Mouse (Mus musculus): Measurements from ENCODE around the gene Gm21887. TPM values are rescaled to one million over a fixed set of nuclear protein-coding genes. Genes with fewer than 3 reads are reported as not detected.
A peak's percentile ranks its signal among the peaks of the same experiment; 100 is the strongest.
"Not testable (repeated sequence)": the region's sequence is repeated elsewhere in the genome, so short reads cannot be mapped to it uniquely, and the experiment has no call there.

The Gm21887 gene
- total RNA-seq, 4 experiments from 2014 or later: 64.2 to 131 (median 96.7) TPM

DNA sequence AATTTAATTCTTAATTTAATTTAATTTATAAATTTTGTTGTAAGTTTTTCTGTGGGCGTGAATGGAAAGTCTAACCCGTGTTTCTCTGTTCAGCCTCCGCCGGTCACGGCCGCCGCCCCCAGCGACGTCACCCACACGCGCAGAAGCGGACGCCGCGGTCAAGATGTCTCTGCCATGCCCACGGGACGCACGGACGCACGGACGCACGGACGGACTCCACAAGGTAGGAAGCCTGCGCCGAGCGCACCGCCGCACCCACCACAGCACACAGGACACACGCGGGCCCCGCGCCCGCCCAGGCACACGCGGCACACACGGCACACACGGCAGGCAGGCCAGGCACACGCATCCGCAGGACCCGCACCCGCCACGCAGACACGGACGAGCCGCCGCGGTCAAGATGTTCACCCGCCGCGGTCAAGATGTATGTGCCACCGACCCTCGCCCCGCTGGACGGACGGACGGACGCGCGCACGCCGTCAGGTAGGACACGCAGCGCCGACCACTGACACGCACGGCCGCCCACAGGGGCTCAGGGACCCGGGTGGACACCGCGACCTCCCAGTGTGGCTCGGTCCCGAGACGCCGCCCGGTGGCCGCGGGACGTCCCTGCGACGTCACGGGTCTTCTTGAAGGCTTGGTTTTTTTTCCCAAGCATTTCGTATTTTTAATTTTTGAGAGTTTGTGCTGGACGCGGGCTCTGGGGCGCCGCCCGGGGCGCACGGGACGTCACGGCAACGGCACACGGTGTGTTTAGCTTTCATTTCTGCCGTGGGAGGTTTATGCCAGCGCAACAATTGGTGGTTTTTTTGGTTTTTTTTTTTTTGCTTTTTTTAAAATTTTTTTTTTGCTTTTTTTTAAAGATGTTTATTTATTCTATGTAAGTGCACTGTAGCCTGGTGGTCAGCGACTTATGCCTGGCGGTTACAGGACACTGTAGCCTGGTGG lies 1.4 kb downstream of the Gm21887 start:
- peak; percentile 61 to 94 for DNase-seq (ENCODE audit: low spot score in 2 of 2)

GRCm38 (mm10) chrX:170011529-170011879 lies 2.0 kb downstream of the Gm21887 start:
- DNase-seq (ENCODE audit: low spot score in 2 of 2): not testable (repeated sequence)

DNA sequence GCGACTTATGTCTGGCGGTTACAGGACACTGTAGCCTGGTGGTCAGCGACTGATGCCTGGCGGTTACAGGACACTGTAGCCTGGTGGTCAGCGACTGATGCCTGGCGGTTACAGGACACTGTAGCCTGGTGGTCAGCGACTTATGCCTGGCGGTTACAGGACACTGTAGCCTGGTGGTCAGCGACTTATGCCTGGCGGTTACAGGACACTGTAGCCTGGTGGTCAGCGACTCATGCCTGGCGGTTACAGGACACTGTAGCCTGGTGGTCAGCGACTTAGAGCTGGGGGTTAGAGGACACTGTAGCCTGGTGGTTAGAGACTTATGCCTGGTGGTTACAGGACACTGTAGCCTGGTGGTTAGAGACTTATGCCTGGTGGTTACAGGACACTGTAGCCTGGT lies 4.0 kb downstream of the Gm21887 start:
- not testable (repeated sequence) for DNase-seq (ENCODE audit: low spot score in 2 of 2)

DNA sequence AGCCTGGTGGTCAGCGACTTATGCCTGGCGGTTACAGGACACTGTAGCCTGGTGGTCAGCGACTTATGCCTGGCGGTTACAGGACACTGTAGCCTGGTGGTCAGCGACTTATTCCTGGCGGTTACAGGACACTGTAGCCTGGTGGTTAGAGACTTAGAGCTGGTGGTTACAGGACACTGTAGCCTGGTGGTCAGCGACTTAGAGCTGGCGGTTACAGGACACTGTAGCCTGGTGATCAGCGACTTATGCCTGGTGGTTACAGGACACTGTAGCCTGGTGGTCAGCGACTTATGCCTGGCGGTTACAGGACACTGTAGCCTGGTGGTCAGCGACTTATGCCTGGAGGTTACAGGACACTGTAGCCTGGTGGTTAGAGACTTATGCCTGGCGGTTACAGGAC lies 4.6 kb downstream of the Gm21887 start:
- not testable (repeated sequence) for DNase-seq (ENCODE audit: low spot score in 2 of 2)

DNA sequence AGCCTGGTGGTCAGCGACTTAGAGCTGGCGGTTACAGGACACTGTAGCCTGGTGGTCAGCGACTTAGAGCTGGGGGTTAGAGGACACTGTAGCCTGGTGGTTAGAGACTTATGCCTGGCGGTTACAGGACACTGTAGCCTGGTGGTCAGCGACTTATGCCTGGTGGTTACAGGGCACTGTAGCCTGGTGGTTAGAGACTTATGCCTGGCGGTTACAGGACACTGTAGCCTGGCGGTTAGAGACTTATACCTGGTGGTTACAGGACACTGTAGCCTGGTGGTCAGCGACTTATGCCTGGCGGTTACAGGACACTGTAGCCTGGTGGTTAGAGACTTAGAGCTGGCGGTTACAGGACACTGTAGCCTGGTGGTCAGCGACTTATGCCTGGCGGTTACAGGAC lies 6.4 kb downstream of the Gm21887 start:
- not testable (repeated sequence) for DNase-seq (ENCODE audit: low spot score in 2 of 2)

DNA sequence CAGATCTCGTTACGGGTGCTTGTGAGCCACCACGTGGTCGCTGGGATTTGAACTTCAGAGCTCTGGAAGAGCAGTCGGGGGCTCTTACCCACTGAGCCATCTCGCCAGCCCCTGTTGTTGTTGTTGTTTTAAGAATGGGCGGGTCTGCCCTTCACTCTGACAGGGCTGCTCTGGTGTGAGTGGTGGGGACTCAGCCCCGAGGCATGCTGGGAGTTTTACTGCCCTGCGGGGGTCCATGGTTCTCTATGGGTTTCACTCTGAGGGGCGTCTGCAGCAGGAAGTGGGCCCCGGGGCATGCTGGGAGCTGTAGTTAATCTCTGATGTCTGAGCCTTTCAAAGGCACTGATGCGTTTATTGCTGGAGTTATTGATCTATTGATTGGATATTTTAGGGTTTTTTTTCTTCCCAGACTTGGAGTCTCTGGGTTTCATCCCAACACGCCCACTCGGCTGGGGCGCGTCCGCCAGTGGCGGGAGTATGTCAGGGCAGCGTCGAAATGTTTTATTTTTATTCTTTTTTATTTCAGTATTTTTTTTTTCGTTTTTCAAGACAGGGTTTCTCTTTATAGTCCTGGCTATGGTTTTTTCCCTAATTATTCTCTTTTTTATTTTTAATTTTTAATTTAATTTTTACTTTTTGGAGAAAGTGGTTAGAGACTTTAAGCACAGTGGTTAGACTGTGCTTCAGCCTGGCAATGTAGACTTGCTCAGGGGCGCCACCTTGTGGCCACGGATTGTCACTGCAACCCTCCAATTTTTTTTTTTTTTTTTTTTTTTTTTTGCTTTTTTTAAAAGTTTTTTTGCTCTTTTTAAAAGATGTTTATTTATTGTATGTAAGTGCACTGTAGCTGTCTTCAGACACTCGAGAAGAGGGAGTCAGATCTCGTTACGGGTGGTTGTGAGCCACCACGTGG lies 8.1 kb downstream of the Gm21887 start:
- DNase-seq (ENCODE audit: low spot score in 2 of 2): peak in 1 of 2 experiments; percentile 58

DNA sequence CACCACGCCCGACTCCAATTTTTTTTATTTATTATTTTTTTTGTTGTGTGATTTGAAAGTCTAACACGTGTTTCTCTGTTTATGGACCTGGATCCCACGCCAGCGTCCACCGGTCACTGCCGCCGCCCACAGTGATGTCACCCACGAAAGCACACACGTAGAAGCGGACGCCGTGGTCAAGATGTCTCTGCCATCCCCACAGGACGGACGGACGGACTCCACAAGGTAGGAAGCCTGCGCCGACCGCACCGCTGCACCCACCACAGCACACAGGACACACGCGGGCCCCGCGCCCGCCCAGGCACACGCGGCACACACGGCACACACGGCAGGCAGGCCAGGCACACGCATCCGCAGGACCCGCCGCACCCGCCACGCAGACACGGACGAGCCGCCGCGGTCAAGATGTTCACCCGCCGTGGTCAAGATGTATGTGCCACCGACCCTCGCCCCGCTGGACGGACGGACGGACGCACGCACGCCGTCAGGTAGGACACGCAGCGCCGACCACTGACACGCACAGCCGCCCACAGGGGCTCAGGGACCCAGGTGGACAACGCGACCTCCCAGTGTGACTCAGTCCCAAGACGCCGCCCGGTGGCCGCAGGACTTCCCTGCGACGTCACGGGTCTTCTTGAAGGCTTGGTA lies 9.2 kb downstream of the Gm21887 start:
- DNase-seq (ENCODE audit: low spot score in 2 of 2): peak; percentile 61 to 89

- DNase-seq (ENCODE audit: low spot score in 2 of 2): not testable (repeated sequence)
Measured at GRCm38 (mm10) chrX:170019219-170019953, 9.9 kb downstream of the Gm21887 start.

GRCm38 (mm10) chrX:170019954-170020689 lies 10.7 kb downstream of the Gm21887 start:
- peak; percentile 92 to 100 for DNase-seq (ENCODE audit: low spot score in 2 of 2)

DNA sequence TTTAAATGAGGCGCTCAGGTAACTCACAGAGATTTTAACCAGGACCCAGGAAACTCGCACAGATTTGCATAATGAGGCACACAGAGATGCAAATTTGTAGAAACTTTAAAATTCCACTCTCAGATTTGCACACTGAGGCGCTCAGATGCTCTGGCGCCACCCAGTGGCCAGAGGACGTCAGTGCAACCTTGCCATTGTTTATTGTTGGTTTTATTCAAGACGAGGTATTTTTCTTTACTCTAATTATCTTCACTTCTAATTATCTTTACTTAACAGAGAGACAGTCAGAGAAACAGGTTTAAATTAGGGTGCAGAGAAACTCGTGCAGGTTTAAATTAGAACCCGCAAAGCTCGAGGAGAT lies 11.2 kb downstream of the Gm21887 start:
- peak in 1 of 2 experiments; percentile 86 for DNase-seq (ENCODE audit: low spot score in 2 of 2)

- not testable (repeated sequence) for DNase-seq (ENCODE audit: low spot score in 2 of 2)
Measured at GRCm38 (mm10) chrX:170021205-170021604, 11.7 kb downstream of the Gm21887 start.

DNA sequence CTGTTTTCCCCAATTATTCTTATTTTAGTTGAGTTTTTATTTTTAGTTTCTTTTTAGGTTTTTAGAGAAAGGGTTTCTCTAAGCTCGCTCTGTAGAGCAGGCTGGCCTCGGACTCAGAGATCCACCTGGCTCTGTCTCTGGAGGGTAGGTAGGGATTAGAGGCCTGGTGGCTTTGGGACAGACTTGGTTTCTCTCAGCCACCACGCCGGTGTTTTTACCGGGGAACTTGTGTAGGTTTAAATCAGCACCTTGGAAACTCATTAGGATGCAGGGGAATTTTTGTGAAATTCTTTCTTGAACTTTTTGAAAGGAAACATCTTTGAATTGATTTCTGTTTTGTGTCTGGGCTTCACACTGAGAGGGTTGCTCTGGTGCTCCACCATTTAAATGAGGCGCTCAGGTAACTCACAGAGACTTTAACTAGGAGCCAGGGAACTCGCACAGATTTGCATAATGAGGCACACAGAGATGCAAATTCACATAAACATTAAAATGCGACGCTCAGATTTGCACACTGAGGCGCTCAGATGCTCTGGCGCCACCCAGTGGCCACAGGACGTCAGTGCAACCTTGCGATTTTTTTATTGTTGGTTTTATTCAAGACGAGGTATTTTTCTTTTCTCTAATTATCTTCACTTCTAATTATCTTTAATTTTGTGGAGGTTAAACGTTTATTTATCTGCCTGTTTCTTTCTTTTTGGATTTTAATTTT lies 12.4 kb downstream of the Gm21887 start:
- DNase-seq (ENCODE audit: low spot score in 2 of 2): peak in 1 of 2 experiments; percentile 87

Other genes with a start within 250 kb of the Gm21887 start
- gene 4933400A11Rik, start 230.0 kb upstream of the Gm21887 start, total RNA-seq (2022): not detected